Mouse (Mus musculus) midbrain, postnatal 0 days (tissue): Measurements from ENCODE around the gene Rpl10a. TPM values are rescaled to one million over a fixed set of nuclear protein-coding genes. Genes with fewer than 3 reads are reported as not detected.

Experiments
- ATAC-seq: fragments of 200-750 bp; cut with Nextera tagmentation; 2 replicates; pipeline ENCODE4 v1.8.0; 2017; ENCODE audit warnings: moderate number of reproducible peaks, mild to moderate bottlenecking, moderate TSS enrichment, moderate library complexity; ENCODE audit not compliant: low FRiP score
- DNase-seq: peaks from one replicate; pipeline ENCODE4 v3.0.0-alpha.2; 2015; ENCODE audit warnings: low spot score
- H3K27ac ChIP-seq: fragments of 300-500 bp; sonication (generic); 2 replicates; pipeline ENCODE4 v1.5.1; 2014; ENCODE audit warnings: low read depth, mild to moderate bottlenecking, low read length, mixed read lengths
- H3K27me3 ChIP-seq: fragments of 300-500 bp; sonication (generic); 2 replicates; pipeline ENCODE4 v1.6.1; 2014; ENCODE audit warnings: low read length, control low read depth, mixed read lengths; ENCODE audit not compliant: insufficient read depth
- H3K36me3 ChIP-seq: fragments of 300-500 bp; sonication (generic); 2 replicates; pipeline ENCODE4 v1.6.1; 2014; ENCODE audit warnings: low read length, control low read depth, mixed read lengths; ENCODE audit not compliant: insufficient read depth
- H3K4me1 ChIP-seq: fragments of 300-500 bp; sonication (generic); 2 replicates; pipeline ENCODE4 v1.6.1; 2014; ENCODE audit warnings: mild to moderate bottlenecking, control low read depth, antibody characterized with exemption, low read length, mixed read lengths; ENCODE audit not compliant: insufficient read depth
- H3K4me2 ChIP-seq: fragments of 300-500 bp; sonication (generic); 2 replicates; pipeline ENCODE4 v1.6.1; 2014; ENCODE audit warnings: low read depth, mild to moderate bottlenecking, low read length, mixed read lengths; ENCODE audit not compliant: poor library complexity, severe bottlenecking
- H3K4me3 ChIP-seq: fragments of 300-500 bp; sonication (generic); 2 replicates; pipeline ENCODE4 v1.5.1; 2014; ENCODE audit warnings: low read depth, mild to moderate bottlenecking, low read length, moderate library complexity
- H3K9ac ChIP-seq: fragments of 300-500 bp; sonication (generic); replicated peaks from 2 replicates; pipeline ENCODE4 v1.6.1; 2014; ENCODE audit warnings: mild to moderate bottlenecking, low read length, moderate library complexity, mixed read lengths; ENCODE audit not compliant: poor library complexity, severe bottlenecking
- H3K9me3 ChIP-seq: fragments of 300-500 bp; sonication (generic); 2 replicates; pipeline ENCODE4 v1.6.1; 2016; ENCODE audit warnings: low read length, control low read depth
- CTCF ChIP-seq: IDR thresholded peaks from 2 replicates; pipeline ENCODE4 v1.5.1; 2016; ENCODE audit warnings: antibody characterized with exemption, mild to moderate bottlenecking
- WGBS: fragments of 180-500 bp; shearing (Covaris S2); extraction: QIAGEN DNeasy Blood & Tissue Kit; methylation state at CpG from one replicate; pipeline ENCODE4 v1.1.7; 2014; 5-methylcytosine and 5-hydroxymethylcytosine counted together
- polyA plus RNA-seq: library from polyadenylated mRNA; unstranded; fragments of >200 nt; fragmentation: Nextera tagmentation; extraction: Ambion mirVana; gene quantifications from 2 replicates; pipeline ENCODE4 v1.2.1, GENCODE M21; 2015
- total RNA-seq: library from RNA; depleted of rRNA; stranded (reverse); fragments of >200 nt; gene quantifications from 2 replicates; pipeline ENCODE4 v1.2.3, GENCODE M21; 2014

Gene Rpl10a
- total and polyA plus RNA-seq, 2 experiments from 2014 or later = 365 to 810 TPM

GRCm38 (mm10) chr17:28312232-28313211 is 15.7 kb upstream of the Rpl10a start:
- no peak overlapping the region for H3K9ac ChIP-seq
- peak overlapping the region; percentile 88 for H3K4me2 ChIP-seq
- DNase-seq (no peak), ATAC-seq (peak; percentile 8; the same call in 1 of the 2 replicates)
- WGBS = 27% methylated on average over 16 of the region's 17 CpGs
- peak overlapping the region; percentile 77 for H3K4me3 ChIP-seq
- H3K4me1 ChIP-seq = peaks cover 6% of the 10 kb centered on the region; the same call in 1 of the 2 replicates
- peaks cover 12% of the 10 kb centered on the region; the same call in 1 of the 2 replicates for H3K36me3 ChIP-seq
- H3K27me3 ChIP-seq = no peaks in the 10 kb centered on the region
- H3K9me3 ChIP-seq = no peaks in the 10 kb centered on the region
- 0 out of 2 replicates have a peak overlapping the region, but pooled peaks have one; percentile 85 for H3K27ac ChIP-seq
- TF ChIP-seq CTCF = peak; percentile 58

DNA sequence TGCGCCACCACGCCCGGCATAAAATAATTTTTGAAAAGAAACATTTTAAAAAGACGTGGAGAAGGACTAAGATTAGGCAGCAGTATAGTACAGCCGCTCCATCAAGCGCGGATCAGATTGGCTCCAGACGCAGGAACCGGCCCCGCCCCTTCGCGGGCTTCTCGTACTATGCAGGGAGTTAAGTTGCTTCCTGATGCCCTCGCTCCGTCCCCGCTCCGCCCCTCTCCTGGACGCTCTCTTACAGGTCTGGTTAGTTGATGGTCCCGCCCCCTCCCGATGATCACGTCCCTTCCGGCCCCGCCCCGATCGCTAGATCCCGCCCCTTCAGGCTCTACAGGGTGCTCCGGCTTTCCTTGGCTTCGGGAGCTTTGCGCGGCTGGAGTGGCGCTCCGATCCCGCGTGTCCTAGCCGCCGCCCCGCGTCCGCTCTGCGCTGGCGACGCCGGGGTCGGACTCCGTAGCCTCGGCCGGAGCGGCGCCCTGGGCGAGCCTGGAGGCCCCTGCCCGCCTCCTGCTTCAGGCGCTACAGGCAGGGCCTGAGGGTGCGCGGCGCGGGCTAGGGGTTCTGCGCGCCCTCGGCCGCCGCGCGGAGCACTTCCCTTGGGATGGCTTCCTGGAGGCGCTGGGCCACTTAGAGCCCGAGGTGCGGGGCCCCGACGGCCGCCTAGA is 14.9 kb upstream of the Rpl10a start, which contains the start of gene Fance:
Fance (plus strand) TSS at position 308 of the 668 bp plus-strand sequence.
- Histone ChIP-seq H3K27me3 (no peaks in the 10 kb centered on the region), H3K4me2 (peak within 1 kb of the TSS; percentile 88), H3K36me3 (peaks cover 16% of the 10 kb centered on the region; the same call in 1 of the 2 replicates), H3K4me3 (peak within 1 kb of the TSS; percentile 77), H3K4me1 (peaks cover 6% of the 10 kb centered on the region; the same call in 1 of the 2 replicates), H3K27ac (peak within 1 kb of the TSS; percentile 85), H3K9ac (peak within 1 kb of the TSS; percentile 84), H3K9me3 (no peaks in the 10 kb centered on the region)
- peak; percentile 99 for DNase-seq
- peak; percentile 96 for ATAC-seq
- WGBS = under 1% methylated on average over 69 of the region's 69 CpGs
- no peak for TF ChIP-seq CTCF

- H3K4me3 ChIP-seq = peak overlapping the region; percentile 77
- peaks cover 6% of the 10 kb centered on the region; the same call in 1 of the 2 replicates for H3K4me1 ChIP-seq
- H3K4me2 ChIP-seq = peak overlapping the region; percentile 88
- DNase-seq (peak; percentile 63), ATAC-seq (peak; percentile 61)
- peaks cover 19% of the 10 kb centered on the region; the same call in 1 of the 2 replicates for H3K36me3 ChIP-seq
- H3K9me3 ChIP-seq = no peaks in the 10 kb centered on the region
- no peaks in the 10 kb centered on the region for H3K27me3 ChIP-seq
- peak overlapping the region; percentile 85 for H3K27ac ChIP-seq
- peak overlapping the region; percentile 84 for H3K9ac ChIP-seq
- WGBS = 3% methylated on average over 11 of the region's 11 CpGs
- no peak for TF ChIP-seq CTCF
These were observed 14.4 kb upstream of the Rpl10a start for GRCm38 (mm10) chr17:28313880-28314225.

DNA sequence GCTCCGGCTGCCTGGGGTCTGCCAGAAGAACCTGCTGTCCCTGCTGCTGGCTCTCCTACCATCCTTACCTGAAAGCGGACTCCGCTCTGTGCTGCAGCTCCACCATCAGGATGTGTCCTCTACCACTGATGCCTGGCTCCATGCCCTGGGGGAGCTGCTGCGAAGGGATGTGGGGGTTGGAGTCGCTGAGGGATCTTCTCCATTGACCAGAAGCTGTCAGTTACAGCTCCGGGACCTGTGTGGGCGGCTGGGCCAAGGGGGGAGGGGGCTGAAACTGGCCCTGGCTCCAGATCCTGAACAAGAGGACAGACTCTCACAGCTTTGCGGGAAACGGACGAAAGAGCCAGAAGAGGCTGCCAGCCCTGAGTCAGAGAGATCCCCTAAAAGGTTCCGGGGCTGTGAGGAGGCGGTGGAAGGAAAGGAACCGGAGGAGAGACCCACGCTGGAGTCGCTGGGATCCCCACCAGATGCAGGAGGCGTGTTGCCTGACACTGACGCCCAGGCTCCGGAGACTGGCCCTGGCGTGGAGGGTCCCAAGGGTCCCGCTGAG is 12.6 kb upstream of the Rpl10a start:
- ATAC-seq (no peak), DNase-seq (no peak)
- Histone ChIP-seq H3K27ac (no peak overlapping the region), H3K4me1 (peaks cover 6% of the 10 kb centered on the region; the same call in 1 of the 2 replicates), H3K36me3 (peaks cover 20% of the 10 kb centered on the region), H3K4me3 (no peak overlapping the region), H3K4me2 (no peak overlapping the region), H3K9me3 (no peaks in the 10 kb centered on the region), H3K27me3 (no peaks in the 10 kb centered on the region), H3K9ac (no peak overlapping the region)
- WGBS = 80% methylated on average over 20 of the region's 20 CpGs
- TF ChIP-seq CTCF = no peak

- H3K9ac ChIP-seq = no peak overlapping the region
- no peak overlapping the region for H3K27ac ChIP-seq
- H3K4me1 ChIP-seq = peaks cover 6% of the 10 kb centered on the region; the same call in 1 of the 2 replicates
- no peak overlapping the region for H3K4me2 ChIP-seq
- ATAC-seq (no peak), DNase-seq (no peak)
- no peak overlapping the region for H3K4me3 ChIP-seq
- H3K27me3 ChIP-seq = no peaks in the 10 kb centered on the region
- peak; percentile 18 for TF ChIP-seq CTCF
- no peaks in the 10 kb centered on the region for H3K9me3 ChIP-seq
- H3K36me3 ChIP-seq = peaks cover 20% of the 10 kb centered on the region
- WGBS = 92% methylated on average over 9 of the region's 9 CpGs
These were observed 11.8 kb upstream of the Rpl10a start for GRCm38 (mm10) chr17:28316476-28316875.
